Mouse (Mus musculus) cerebellum, postnatal 25 days (tissue): ENCODE data around the gene Shcbp1l.

ENCODE experiments used
- DNase-seq, 2 experiments: peaks; one replicate each; pipeline ENCODE4 v3.0.0; 2021; ENCODE audit warnings: mixed read lengths in 2 of 2

The Shcbp1l gene

DNA sequence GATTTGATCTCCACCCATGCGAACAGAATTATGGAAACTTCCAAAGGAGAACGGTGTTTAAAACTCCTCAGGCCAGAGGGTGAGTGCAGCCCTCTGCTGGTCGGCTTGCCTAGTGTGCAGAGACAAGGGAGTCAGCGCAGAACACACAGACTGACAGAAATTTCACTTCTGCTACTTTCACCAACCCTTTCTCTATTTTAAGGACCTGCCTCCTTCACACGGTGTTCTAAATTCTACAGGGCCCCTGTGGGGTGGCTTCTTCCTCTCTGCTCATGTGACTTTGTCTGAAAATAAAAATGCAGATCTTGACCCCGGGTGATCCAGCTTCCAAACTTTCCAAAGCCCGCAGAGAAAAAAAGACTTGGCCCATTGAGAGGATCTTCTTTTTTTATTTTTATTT, 64.2 kb downstream of the Shcbp1l start:
- peak in 1 of 2 experiments; percentile 14 for DNase-seq

DNA sequence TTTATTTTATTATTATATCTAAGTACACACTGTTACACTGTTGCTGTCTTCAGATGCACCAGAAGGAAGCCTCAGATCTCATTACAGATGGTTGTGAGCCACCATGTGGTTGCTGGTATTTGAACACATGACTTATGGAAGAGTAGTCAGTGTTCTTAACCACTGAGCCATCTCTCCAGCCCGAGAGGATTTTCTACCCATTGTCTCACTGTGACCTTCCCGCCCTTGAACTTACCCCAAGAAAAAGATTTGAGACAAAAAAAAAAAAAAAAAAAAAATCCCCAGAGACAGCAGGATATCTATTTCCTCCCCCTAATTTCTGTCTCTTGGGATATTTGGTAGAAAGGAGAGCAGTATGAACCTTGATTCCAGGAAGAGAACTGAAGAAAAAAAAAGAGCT, 64.6 kb downstream of the Shcbp1l start:
- no peak for DNase-seq

DNA sequence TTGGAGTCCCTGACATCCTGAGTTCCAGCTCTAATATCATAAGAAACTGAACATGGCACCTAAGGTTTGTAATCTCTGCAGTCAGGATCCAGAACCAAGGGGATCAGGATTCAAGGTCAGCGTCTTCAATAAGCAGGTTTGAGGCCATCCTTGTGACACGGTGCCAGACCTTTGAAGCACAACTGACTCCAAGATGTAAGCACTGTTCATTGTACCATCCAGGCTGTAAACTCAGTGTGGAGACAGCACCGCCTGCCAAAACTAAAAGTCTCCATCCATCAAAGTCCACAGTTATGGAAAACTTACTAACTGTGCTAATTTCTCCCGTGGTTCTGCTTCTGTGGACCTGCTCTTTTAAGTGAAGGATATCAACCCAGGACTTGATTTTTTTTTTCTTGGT, 65.0 kb downstream of the Shcbp1l start:
- DNase-seq, result no peak

DNA sequence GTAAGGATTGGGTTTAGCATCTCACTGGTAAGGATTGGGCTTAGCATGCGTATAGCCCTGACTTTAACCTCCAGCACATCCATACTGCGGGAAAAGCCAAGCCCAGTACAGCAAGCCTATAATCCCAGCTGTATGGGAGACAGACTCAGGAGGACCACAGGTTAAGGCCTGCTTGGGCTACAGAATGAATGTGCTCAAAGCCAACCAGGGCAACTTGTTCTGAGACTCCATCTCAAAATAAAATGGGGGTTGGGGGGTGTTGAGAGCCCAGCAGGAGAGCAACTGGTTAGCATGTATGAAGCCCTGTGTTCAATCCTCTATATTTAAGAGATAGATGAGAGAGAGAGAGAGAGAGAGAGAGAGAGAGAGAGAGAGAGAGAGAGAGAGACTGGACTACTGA, 66.4 kb downstream of the Shcbp1l start:
- DNase-seq, result no peak

DNA sequence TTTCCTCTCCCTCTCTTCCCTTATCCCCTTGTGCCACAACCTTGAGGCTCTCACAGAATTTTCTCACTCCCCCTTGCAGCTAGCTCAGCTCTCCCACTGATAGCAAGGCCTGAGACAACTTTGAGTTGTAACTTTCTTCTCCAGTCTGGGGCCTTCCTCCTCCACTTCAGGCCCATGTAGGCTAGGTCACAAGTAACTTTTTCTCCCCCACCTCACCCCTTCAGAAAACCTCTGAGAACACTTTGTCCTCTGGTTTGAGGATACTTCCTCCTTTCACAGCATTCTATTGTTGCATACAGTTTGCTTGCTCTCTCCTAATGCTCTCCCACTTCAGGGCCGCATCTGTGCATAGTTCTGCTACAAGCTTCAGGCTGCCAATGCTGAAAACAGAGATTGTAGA, 66.9 kb downstream of the Shcbp1l start:
- no peak for DNase-seq

DNA sequence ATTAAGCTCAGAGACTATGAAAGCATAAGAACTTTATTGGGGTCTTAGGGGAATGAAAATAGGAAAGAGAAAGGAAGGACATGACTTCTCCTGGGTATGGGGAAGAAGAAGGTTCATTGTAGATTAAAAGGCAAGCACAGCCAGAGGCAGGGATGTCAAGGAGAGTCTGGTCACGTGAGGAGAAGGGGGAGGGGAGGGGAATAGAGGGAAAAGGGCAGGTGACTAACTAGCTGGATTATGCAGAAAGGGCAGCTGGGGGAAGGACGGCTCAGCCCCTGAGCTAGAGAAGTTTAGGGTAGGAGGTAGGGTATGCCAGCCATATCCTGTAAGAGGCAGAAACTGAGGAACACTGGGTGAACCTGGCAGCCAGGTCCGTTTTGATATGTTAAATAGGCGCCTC, 68.4 kb downstream of the Shcbp1l start:
- no peak for DNase-seq

DNA sequence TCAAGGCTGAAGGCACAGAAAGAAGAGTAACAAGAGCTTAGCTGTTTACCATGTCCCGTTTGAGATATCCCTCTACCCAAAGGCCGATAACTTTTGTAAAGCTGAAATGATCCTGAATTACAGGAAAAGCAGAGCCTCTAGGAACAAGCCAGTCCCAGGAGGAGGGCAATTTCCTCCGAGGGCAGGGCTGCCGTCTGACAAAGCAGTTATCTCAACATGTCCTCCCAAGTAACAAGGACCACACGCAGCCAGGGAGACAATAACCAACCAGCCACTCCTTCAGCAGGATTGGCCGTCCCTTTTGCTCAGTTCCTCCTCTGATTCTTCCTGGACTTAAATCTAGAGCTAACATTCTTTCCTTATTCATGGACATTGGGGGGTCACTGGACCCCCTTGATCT, 69.0 kb downstream of the Shcbp1l start:
- no peak for DNase-seq

DNA sequence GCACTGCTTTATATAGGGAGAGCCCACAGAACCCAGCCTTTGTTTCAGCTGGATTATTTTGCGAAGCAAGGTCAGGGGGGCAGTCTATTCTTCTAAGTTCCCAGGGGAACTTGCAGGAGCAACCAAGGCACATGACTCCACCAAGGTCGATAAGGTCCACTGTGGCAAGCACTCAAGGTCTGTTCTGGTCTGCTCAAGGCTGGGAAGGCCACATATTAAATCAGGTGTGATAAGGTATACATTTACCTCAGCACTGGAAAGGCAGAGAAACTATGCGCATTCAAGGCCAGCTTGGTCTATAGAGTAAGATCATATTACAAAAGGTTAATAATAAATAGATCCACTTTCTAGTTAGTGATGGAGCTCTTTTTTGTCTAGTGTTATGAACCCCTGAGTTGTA, 71.1 kb downstream of the Shcbp1l start:
- no peak for DNase-seq

DNA sequence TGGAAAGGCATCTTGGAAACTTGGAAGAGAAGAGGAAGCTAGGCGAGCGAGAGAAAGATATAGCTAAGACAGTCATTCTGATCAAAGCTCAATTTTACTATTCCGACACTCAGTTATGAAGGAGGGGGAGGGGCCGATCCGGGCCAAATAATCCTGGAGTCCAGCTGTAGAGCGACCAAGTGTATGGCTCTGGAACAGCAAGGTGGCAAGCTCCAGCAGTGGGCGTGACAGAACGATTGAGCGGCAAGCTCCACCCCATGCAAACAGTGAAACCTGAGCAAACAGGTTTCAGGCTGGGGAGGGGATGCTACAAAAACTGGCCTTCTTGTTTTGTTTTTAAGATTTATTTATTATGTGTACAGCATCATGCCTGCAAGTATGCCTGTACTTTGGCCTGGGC, 75.1 kb downstream of the Shcbp1l start:
- DNase-seq, result no peak

DNA sequence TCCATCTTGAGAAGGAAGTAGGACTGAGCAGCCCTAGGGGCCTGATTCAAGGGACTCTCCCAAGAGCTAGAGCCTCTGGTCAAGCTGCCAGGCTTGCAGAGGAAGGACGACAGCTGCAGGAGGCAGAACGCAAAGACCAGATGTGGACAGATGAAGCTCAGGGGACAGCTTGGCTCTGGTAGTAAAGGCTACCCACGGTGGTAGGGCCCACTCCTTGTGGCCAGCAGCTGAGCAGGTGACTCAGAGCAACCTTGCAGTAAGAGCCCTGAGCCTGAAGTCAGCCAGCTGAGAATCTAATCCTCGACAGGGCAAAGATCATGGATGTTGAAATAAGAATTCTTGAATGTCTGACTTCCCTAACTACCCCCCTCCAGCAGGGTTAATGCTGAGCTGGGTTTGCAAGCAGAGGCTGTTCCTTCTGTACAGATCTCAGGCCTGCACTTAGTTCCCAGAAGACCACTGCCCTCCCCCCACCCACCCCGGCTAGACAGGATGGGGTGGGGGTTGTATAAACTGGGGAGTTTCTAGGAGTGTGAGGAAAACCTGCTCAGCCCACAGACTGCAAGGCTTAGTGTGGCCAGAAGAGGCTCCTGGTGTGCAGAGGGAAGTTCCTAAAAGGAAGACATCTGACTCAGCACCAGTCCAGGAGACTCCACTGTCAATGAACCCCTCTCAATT, 76.8 kb downstream of the Shcbp1l start:
- DNase-seq, result no peak
